Mouse (Mus musculus): ENCODE data around the gene Dlgap3.

Dlgap3 gene

DNA sequence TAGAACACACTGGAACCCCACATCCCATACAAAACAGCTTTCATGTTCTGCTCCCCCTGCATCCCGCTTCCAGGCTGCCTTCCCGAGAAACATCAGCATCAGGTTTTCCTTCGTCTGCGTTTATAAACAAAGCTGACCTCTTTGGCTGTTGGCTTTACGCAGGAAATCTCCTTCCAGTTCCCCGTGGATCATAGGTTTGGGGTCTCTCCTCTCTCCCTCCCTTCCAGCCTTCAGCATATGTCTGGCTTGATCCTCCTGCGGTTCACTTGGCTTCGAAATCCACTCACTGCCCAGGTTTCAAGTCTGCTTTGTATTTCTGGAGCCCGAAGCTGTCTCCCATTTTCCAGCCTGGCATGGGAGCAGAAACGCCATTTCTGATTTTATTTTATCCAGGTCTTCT, 54.3 kb downstream of the Dlgap3 start:
- peak; percentile 68 to 73 for DNase-seq

DNA sequence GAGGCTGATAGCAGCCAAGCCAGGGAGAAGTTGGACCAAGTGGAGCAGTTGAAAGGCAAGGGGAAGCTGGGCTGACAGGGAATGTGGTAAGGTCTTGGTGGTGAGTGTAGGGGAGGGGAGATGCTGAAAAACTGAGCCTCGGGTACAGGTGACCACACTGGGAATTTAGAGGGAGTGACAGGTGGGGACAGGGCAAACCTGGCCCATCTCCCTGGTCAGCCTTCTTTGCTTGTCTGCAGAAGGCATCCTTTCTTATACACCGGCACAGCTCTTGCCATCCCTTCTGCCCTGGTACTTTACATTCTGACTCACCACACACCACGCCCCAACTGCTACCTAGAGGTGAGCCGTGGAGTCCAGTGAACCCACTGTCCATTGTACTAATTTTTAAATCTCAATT, 54.8 kb downstream of the Dlgap3 start:
- peak; percentile 40 to 44 for DNase-seq

DNA sequence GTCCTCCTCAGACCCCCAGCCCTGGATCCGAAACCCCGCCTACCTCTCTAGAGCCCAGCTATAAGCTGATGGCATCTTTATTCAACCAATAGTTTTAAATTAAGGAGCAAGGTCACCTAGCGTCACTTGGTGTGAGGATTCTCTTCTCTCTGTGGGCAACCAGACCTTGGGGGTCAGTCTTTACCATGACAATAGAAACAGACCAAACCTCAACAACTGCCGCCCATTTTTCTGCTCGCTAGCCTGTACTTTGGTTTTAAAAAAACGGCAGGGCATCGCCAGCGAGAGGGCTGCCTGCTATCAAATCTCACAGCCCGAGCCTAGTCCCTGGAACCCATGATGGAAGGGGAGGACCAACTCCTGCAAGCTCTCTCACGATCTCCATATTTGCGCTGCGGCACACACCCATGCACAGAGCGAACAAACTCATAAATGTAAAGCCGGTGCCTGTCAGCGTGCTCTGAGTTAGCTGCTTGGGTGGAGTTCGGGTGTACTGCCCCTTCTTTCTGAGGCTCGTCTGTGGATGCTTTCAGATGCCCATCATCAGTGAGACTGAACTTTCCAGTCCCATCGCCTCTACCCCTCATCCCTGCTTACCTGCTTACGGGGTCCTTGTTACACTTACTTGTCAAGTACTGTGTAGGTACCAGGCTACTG, 55.6 kb downstream of the Dlgap3 start:
- no peak for DNase-seq

DNA sequence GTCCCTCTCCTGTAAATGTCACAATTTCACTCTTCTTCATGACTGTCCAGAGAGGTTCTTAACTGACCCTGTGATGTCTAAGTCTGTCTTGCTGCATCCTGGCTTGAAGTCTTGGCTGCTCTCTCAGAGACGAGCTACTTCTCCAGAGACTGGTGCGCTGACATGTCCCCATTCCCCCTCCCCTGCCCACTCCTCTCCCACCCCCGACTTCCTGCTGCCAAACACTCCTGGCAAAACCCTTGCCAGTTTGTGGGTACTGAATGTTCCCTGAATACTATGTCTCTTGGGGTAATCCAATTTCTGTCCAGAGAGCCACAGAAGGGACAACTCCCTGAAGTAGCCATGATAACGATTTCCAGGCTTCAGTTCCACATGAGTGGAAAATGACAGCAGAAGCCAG, 57.1 kb downstream of the Dlgap3 start:
- no peak for DNase-seq

DNA sequence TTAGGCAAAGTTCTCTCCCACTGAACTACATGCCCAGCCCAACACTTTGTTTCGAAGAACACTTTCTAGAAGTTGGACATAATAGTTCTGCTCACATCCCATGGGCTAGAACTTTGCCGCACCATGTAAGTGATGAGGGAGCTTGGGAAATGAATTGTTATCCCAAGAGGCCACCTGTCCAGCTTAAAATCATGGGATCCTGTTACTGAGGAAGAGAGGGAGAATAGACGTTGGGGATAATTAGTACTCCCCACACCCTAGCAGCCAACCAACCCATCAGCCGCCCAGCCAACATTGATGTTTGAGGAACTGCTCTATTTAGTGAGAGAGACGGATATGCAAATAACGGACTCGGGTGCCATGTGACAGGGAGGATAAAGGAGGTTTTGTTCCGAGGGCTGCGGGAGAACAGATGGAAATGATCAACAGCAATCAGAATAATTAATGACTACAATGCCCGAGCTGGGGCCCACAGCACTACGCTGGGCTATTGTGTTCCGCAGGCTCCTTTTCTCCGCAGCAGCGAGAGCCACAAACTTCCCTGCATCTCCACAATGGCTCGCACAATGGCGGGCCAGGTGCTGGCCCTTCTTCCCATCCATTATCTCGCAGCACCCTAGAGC, 58.2 kb downstream of the Dlgap3 start:
- no peak for DNase-seq

DNA sequence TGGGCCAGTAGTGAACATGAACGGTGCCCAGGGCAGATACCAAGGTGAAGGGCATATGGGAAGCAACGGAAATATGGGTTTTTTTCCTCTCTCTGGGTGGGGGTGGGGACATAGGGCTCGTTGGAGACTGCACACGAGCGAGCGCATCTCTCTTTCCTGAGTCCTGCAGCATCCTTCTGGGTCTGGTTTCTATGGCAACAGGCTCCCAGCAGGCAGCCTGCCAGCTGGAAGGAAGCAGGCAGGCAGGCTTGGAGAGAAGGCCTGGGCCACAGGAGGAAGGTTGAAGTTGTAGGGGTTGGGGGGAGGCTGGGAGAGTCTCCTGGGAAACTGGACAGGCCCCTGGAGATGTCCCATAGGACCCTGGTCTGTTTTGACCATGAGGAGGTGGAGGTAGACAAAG, 63.0 kb downstream of the Dlgap3 start:
- peak; percentile 89 to 91 for DNase-seq

DNA sequence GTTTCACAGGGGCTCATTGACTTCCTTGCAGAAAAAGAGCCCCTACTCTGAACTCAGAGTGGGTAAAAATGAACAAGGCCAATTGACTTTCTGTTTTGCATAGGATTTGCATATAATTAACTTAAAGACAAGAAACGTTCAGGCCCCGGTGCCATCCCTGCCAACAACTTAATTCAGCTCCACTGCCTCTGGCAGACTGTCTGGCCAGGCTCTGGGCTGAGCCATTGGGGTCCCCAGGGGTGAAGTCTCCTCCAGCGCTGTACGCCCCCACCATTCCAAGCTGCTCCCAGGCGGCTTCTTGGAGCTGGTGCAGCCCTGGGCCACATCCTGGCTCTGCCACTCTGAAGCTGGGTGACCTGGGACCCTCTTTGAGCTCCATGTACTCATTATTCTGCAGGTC, 63.5 kb downstream of the Dlgap3 start:
- peak in 1 of 2 experiments; percentile 35 for DNase-seq

DNA sequence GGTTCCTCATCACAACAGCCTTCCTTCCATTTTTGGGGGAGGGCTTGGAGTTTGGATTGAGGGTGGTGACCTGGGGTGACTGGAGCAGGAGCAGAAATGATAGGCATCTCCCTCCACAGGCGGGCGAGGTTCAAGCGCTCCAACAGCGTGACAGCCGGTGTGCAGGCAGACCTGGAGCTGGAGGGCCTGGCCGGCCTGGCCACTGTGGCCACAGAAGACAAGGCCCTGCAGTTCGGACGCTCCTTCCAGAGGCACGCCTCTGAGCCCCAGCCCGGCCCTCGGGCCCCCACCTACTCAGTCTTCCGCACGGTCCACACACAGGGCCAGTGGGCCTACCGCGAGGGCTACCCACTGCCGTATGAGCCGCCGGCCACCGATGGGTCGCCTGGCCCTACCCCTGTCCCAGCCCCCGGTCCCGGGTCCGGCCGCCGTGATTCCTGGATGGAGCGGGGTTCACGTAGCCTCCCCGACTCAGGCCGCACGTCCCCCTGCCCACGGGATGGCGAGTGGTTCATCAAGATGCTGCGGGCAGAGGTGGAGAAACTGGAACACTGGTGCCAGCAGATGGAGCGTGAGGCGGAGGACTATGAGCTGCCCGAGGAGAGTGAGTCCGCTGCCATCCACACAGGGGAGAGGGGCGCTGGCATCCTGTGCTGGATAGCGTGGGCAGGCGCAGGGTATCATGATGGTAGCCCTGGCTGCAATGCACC, 64.6 kb downstream of the Dlgap3 start:
- DNase-seq = peak; percentile 60 to 67

DNA sequence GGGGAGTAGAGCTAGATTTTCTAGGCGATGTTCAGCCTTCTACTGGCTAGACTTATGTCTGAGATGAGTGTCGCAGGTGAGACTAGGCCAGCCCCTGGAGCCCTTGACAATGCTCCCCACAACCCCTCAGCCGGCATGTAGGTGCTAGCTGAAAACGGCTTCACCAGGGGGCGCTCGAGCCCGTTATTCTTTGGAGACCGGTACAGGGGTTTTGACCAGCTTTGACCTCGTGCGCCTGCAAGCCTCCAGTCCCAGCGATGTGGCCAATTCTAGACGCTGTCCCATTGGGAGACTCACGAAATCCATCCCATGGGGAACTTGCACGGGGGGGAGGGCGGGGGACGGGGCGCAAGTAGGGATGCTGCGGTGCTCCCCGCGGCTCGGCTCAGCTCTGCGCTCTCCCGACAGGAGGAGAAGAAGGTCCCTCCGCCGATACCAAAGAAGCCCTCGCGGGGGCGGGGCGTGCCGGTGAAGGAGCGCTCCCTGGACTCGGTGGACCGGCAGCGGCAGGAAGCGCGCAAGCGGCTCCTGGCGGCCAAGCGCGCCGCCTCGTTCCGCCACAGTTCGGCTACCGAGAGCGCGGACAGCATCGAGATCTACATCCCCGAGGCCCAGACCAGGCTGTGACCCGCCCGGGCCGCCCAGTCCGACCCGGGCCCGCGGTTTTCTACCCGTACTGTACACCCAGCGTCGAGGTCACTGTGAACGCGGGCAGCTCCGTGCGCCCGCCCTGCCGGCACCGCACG, 66.9 kb downstream of the Dlgap3 start:
- peak; percentile 90 for DNase-seq

DNA sequence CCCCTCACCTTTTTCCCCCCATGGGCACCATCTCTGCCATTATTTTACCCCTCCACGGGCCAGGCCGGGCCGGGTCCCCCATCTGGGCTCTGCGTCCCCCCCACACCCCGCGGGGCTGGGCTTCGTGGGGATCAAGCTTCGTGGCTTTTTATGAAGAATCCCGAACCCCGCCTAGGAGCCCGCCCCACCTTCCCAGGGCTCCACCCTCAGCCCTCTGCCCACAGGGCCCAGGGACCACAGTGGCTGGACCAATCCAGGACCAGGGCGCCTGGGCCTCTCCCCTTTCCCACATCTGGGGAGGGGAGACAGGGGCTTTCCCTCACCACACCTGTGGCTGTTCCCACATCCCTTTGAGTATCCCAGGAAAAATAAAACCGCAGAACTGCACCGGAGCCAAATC, 67.6 kb downstream of the Dlgap3 start:
- no peak for DNase-seq

DNA sequence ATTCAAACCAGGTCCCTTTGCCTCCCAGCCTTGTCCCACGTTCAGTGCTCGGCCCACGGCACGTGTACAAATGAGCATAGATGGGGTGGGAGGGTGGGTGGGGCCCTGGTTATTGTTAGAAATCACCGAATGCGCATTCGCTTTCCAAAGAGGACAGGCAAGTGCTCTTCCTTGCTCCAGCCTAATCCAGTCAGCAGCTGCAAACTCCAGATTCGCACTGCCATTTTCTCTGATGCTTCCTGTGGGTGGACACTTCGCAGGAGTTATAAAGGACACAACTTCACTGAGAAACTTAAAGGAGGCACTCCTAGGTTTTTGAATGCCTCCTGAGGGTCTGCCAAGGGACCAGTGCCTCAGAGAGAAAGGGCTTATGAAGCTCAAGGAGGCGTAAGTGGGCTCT, 68.3 kb downstream of the Dlgap3 start:
- no peak for DNase-seq

DNA sequence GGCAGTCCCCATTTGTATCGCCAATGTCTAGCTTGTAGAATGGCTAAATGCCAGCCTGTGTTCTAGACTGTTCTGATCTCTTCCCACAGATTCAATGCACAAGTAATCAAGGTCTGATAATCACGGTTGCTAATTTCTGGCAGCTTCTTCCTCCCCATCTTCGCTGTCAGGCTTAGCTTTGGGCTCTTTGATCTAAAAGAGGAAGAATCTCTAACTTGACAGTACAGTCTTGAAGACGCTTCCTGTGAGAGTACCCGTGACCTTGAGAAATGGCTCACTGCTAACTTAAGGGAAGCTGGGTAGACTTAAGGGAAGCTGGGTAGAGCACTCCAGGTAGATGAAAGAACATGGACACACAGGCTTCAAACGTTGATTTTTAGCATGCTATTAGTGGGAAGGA, 73.7 kb downstream of the Dlgap3 start:
- DNase-seq = no peak

DNA sequence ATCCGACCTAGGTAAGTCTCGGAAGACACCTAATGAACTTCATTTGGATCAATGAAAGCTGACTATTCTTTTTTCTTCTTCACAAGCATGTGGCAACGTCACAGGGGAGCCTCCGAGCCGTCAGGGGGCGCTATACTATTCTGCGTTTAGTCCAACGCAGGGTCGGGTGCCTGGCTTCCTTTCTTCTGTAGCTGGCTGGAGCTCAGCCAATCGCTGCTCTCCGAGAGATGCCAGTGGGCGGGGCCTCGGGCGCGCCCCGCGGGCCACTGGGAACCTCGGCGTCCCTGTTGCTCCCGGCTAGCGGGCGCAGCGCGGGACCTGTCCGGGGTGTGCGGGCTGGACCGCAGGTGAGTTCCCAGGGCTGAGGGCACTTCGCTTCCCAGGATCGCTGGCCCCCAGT, 74.5 kb downstream of the Dlgap3 start, which contains the start of gene Smim12:
Gene Smim12 (plus strand): TSS at position 233 of the 400 bp plus-strand sequence.
- peak; percentile 99 to 100 for DNase-seq

DNA sequence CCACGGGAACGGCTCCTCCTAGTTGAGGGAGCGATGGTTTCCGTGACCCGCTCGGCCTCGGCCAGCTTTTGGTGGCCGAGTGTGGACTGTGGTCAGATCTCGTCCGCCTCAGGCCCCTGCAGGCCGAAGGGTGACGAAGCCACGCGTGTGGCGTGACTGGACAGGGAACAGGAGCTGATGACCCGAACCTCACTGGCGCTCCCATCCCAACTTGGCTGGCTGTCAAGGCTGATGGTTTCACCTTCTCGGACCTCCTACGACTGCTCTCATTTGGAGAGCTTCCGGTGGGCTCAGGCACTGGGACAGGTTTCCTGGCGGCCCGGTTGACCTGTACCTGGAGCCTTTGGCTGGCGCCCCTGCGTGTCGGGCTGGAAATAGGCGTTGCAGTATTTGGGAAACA, 74.9 kb downstream of the Dlgap3 start:
- no peak for DNase-seq

DNA sequence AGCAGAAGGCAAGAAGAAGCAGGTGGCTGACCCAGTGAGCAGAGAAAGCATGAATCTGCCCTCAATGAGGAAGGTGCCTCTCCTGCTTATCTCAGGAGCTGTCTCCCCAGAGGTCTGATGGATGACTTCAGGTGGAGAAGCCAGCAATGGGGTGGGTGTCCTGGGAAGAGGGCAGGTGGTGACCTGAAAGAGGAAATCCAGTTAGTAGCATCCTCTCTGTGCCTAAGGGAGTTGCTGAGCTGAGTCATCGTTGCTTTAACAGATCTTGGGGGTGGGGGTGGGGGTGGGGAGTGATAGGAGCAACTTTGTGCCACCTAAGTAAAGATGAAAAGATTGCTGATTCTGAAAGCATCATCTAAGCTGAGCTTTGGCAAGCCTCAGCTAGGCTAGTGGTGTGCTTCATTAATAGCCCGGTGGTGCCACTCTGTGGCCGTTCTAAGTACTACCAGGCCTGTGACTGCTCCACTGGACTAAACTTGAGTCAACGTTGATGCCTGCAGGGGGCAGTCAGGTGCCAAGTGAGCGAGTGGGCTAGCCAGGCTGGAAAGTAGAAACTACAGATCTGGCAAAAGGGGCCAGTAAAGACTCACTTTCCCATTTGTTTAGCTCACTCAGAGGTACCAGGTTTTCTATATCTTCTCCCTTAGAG, 80.8 kb downstream of the Dlgap3 start:
- peak; percentile 98 to 100 for DNase-seq

DNA sequence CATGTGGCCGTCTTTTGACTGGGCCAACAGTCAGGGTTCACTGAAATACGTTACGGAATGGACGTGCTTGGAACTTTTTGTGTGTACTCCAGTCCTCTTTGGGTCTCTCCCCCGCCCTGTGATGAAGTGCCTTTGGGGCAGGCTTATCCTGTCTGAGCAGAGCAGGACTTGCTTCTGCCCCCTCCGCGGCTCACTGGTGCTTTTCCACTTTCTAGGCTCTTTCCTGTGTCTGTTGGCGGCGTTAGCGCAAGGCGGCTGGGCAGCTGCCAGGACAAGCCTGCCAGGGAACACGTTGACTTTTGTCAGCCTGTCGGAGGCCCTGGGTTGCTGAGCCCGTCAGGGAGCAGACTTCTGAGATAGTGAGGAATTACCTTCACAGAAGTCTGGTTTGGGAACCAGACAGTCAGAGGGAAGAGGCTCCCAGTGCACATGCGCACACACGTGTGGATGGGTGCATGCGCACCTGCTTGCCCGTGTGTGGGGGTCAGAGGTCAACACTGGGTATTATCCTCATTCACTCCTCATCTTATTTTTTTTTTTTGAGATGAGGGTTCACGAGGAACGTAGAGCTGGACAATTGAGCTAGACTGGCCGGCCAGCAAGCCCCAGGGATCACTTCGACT, 83.1 kb downstream of the Dlgap3 start:
- DNase-seq = peak; percentile 78

DNA sequence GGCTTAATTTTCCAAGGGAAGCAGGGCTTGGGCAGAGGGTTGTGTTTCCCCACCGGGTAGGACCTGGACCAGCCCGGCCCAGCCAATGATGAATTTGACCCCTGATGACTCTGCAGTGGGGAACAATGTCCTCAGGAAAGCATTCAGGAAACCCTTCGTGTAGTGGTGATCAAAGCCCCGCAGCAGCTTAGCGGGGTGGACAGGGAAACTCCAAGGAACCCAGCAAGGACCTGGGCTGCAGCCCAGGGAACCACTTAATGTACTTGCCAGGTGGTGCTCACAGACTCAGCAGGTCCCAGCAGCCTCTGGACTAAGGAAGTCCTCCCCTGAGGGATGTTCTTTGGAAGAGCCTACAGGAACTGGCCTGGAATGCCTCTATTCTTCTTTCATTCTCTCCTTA, 87.7 kb downstream of the Dlgap3 start:
- no peak for DNase-seq

DNA sequence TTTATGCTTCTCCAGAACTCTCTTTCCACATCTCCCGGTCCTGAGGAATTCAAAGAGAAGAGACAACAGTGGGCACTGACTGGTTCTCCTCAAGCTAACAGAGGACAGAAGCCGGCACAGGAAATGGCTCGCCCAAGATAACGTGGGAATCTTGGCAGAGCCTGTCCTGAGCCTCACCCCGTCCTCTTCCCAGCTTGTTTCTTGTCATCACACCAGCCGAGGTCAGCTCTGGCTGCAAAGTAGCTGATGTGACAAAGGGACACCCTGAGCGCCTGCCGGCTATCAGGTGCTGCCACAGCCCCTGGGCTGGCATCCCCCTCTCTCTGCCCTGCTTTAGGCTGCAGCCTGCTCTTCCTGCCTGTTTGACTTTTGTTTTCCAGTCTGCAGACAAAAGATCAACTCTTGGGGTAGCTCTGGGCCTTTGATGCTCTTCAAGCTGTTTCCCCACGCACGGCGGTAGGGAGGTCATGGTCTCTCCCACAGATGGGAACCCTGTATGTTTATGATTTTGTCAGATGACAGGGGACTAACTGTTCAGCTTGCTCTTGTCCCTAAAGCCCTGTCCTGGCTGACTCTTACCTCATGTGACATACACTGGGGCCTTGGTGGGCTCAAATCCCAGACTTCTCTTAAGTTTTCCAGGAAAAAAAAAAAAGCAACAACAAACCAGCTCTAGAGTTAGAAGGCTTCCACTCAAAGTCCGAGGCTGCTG, 89.3 kb downstream of the Dlgap3 start:
- no peak for DNase-seq

DNA sequence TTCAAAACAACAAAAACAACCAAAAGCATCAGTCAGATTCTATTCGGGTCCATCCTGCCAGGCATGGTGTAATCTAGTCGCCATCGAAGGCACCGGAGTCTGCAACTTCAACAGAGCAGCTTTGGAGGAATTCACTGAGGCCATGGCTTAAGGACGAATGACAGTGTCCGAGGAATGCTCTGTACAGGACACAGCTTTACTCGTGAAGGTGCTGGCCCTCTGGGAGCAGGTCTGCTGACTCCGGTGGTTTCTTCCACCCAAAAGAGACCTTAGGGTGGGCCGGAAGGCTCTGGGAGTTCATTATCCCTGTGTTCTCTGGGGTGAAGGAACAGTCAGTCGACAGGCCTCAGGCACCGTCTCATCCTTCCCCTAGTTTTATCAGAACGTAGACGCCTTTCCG, 92.6 kb downstream of the Dlgap3 start:
- no peak for DNase-seq

DNA sequence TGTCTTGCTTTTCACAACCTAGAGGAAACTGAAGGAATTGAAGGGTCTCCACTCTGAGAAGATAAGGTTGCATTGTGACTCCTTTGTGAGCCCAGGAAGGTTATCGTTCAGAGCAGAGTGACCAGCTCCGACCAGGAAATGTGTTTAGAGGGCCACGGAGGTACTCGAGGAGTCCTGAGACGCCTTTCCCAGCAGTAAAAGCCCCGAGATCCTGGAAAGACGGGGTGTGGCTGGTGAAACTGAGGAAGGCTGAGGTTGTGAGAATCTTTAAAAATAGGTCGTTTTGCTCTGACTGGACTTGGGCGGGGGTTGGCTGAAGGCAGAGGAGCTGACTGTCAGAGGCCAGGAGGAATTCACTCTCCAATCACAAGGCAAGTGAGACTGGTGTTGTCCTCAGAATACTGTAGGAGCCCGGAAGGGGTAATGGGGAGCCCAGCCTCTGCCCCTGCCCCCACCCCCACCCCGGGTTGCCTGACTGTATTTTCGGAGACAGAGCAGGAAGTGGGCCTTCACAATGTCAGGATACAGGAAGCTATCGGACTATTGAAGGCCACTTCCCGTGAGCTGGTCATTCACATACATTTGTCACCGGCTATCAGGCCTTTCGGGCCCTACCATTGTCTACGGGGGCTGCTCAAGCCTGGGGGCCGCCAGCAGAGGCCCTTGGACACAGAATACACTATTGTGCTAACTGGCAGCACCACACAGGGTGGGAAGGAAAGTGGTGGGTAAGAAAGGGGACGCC, 94.6 kb downstream of the Dlgap3 start:
- DNase-seq = no peak

DNA sequence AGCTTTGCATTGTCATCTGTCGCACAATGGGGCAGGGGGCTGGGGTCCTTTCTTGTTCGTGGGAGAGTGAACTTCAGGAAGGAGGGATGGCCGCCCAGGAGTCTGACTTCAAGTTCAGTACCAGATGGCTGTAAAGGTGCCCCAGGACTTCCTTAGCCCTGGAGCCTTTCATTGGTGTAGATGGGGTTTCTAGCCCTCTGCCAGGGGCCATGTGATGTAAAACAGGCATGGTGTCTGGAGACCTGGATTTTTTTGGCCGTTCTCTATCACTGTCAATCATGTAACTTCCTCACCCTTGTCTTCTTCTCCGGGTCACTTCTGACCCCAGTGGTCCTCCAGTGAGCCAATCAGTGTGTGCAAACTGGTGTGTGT, 95.2 kb downstream of the Dlgap3 start:
- DNase-seq = no peak

All from cerebellum, postnatal 36 days (tissue).